Mouse (Mus musculus) Patski (cell line): ENCODE results near the gene Caskin2. TPM values are rescaled to one million over a fixed set of nuclear protein-coding genes. Genes with fewer than 3 reads are reported as not detected.

ENCODE experiments used
- ATAC-seq: fragments of 100-300 bp; one replicate; pipeline ENCODE4 v1.8.0; 2021
- CTCF ChIA-PET: fragments of 350-600 bp; sonication (Branson Sonifier 250); formaldehyde crosslinking; loops from one replicate; lab custom pipeline; 2022; ENCODE audit warnings: inconsistent platforms; lab: Charles Lee
- POLR2A ChIA-PET: fragments of 350-600 bp; sonication (Branson Sonifier 250); formaldehyde crosslinking; loops from one replicate; lab custom pipeline; 2022; ENCODE audit warnings: antibody characterized with exemption, inconsistent platforms; lab: Charles Lee
- DNase-seq: peaks from one replicate; pipeline ENCODE4 v3.0.0-alpha.2; 2011; ENCODE audit warnings: low read depth, low spot score
- H3K27me3 ChIP-seq: fragments of 371-371 bp; one replicate; pipeline ENCODE4 v1.5.1; 2021
- CTCF ChIP-seq: fragments of 100-300 bp; IDR thresholded peaks from one replicate; pipeline ENCODE4 v1.5.1; 2021
- in situ Hi-C: fragments of 300-500 bp; cut with MboI; formaldehyde crosslinking; loops from 3 replicates; pipeline ENCODE4 v1.11.1; 2018; ENCODE audit warnings: low pct_unique_long_range_greater_than_20kb, mixed read lengths
- polyA plus RNA-seq: library from polyadenylated mRNA; unstranded; gene quantifications from one replicate; pipeline ENCODE4 v1.2.3, GENCODE M21; 2021

The Caskin2 gene
- polyA plus RNA-seq, 1 experiment from 2014 or later = 29.7 TPM

- in situ Hi-C loops = no loop called here
- CTCF ChIA-PET = interaction anchor here (1.4 to 4.7 kb wide), 4 partner anchors 10 to 121 kb away, joined by 3 to 46 read pairs (median 8); no protein-coding TSS in a partner anchor
- no peaks in the 10 kb centered on the region for H3K27me3 ChIP-seq
- TF ChIP-seq CTCF = no peak
- DNase-seq (no peak), ATAC-seq (no peak)
- POLR2A ChIA-PET = interaction anchor here (0.6 to 3.3 kb wide), 8 partner anchors 10 to 28 kb away, joined by 3 to 27 read pairs (median 4); partner anchors contain the start of gene Tsen54
These were observed 29.9 kb upstream of the Caskin2 start for GRCm38 (mm10) chr11:115843141-115843890.

- H3K27me3 ChIP-seq = no peaks in the 10 kb centered on the region
- ATAC-seq (peak; percentile 59), DNase-seq (no peak)
- CTCF ChIA-PET = interaction anchor here (1.1 to 4.7 kb wide), 7 partner anchors 12 to 119 kb away, joined by 3 to 46 read pairs (median 4); no protein-coding TSS in a partner anchor
- POLR2A ChIA-PET = interaction anchor here (0.6 to 3.3 kb wide), 7 partner anchors 9 to 66 kb away, joined by 3 to 27 read pairs (median 5); partner anchors contain the start of genes Caskin2 and Tsen54
- no peak for TF ChIP-seq CTCF
- in situ Hi-C loops = no loop called here
These were observed 28.6 kb upstream of the Caskin2 start for GRCm38 (mm10) chr11:115841961-115842550.

- no peak for TF ChIP-seq CTCF
- in situ Hi-C loops = no loop called here
- CTCF ChIA-PET = interaction anchor here (1.1 to 4.7 kb wide), 4 partner anchors 11 to 18 kb away, joined by 3 to 46 read pairs (median 4); no protein-coding TSS in a partner anchor
- H3K27me3 ChIP-seq = no peaks in the 10 kb centered on the region
- POLR2A ChIA-PET = interaction anchor here (0.7 to 3.3 kb wide), 4 partner anchors 8 to 172 kb away, joined by 3 to 27 read pairs (median 11); partner anchors contain the start of gene Galk1
- DNase-seq (no peak), ATAC-seq (no peak)
These were observed 27.6 kb upstream of the Caskin2 start for GRCm38 (mm10) chr11:115841044-115841443.

- TF ChIP-seq CTCF = no peak
These were observed 26.3 kb upstream of the Caskin2 start for GRCm38 (mm10) chr11:115839732-115840131.

GRCm38 (mm10) chr11:115838895-115839311 lies 25.5 kb upstream of the Caskin2 start:
- ATAC-seq (no peak), DNase-seq (no peak)
- no peak for TF ChIP-seq CTCF
- in situ Hi-C loops = no loop called here
- H3K27me3 ChIP-seq = no peaks in the 10 kb centered on the region
- CTCF ChIA-PET = interaction anchor here (1.2 kb wide), 2 partner anchors 18 to 21 kb away, joined by 3 read pairs; no protein-coding TSS in a partner anchor
- POLR2A ChIA-PET = interaction anchor here (1.1 to 1.2 kb wide), 2 partner anchors 9 to 19 kb away, joined by 3 read pairs; no protein-coding TSS in a partner anchor

More at GRCm38 (mm10) chr11:115839732-115840131, 26.3 kb upstream of the Caskin2 start:
- ATAC-seq = no peak
- in situ Hi-C loops = no loop called here
- ChIA-PET POLR2A (interaction anchor here (0.6 to 1.6 kb wide), 3 partner anchors 9 to 20 kb away, joined by 3 to 6 read pairs (median 3); no protein-coding TSS in a partner anchor), CTCF (interaction anchor here (1.2 to 4.7 kb wide), 2 partner anchors 9 to 22 kb away, joined by 3 to 46 read pairs; no protein-coding TSS in a partner anchor)
- H3K27me3 ChIP-seq = no peaks in the 10 kb centered on the region
- no peak for DNase-seq

- POLR2A ChIA-PET = interaction anchor here (1.2 kb wide), 1 partner anchor 8 kb away, joined by 3 read pairs; no protein-coding TSS in a partner anchor
- in situ Hi-C loops = no loop called here
- ATAC-seq = no peak
- no peak for DNase-seq
- no peak for TF ChIP-seq CTCF
- CTCF ChIA-PET = interaction anchor here (1.2 kb wide), 1 partner anchor 17 kb away, joined by 3 read pairs; no protein-coding TSS in a partner anchor
- no peaks in the 10 kb centered on the region for H3K27me3 ChIP-seq
These were observed 24.3 kb upstream of the Caskin2 start for GRCm38 (mm10) chr11:115837606-115838345.

GRCm38 (mm10) chr11:115836656-115837395 lies 23.4 kb upstream of the Caskin2 start:
- in situ Hi-C loops = no loop called here
- DNase-seq (no peak), ATAC-seq (no peak)
- POLR2A ChIA-PET = interaction anchor here (1.1 kb wide), 1 partner anchor 21 kb away, joined by 4 read pairs; no protein-coding TSS in a partner anchor
- no peak for TF ChIP-seq CTCF
- no peaks in the 10 kb centered on the region for H3K27me3 ChIP-seq
- CTCF ChIA-PET = no interaction called here

GRCm38 (mm10) chr11:115834033-115834432 lies 20.6 kb upstream of the Caskin2 start:
- ATAC-seq (no peak), DNase-seq (no peak)
- in situ Hi-C loops = no loop called here
- no peak for TF ChIP-seq CTCF
- ChIA-PET CTCF (interaction anchor here (9.1 kb wide), 1 partner anchor 8 kb away, joined by 46 read pairs; no protein-coding TSS in a partner anchor), POLR2A (interaction anchor here (0.5 to 3.2 kb wide), 6 partner anchors 9 to 206 kb away, joined by 3 to 27 read pairs (median 4); partner anchors contain the start of gene Slc25a19)
- H3K27me3 ChIP-seq = no peaks in the 10 kb centered on the region
